Mouse (Mus musculus) neural tube, embryonic 11.5 days (tissue): ENCODE measurements around the gene Ccm2. TPM values are rescaled to one million over a fixed set of nuclear protein-coding genes. Genes with fewer than 3 reads are reported as not detected.
A peak's percentile ranks its signal among the peaks of the same experiment; 100 is the strongest.

ENCODE experiments used
- ATAC-seq: fragments of 200-750 bp; cut with Nextera tagmentation; 2 replicates; pipeline ENCODE4 v1.8.0; 2017; ENCODE audit warnings: moderate number of reproducible peaks, mild to moderate bottlenecking, moderate TSS enrichment, moderate library complexity; ENCODE audit not compliant: insufficient read depth, low FRiP score, low TSS enrichment
- DNase-seq: peaks from one replicate; pipeline ENCODE4 v3.0.0-alpha.2; 2015; ENCODE audit warnings: low spot score
- H3K27ac ChIP-seq: fragments of 300-500 bp; sonication (generic); 2 replicates; pipeline ENCODE4 v1.5.1; 2014; ENCODE audit warnings: low read depth, mild to moderate bottlenecking, low read length
- H3K27me3 ChIP-seq: fragments of 300-500 bp; sonication (generic); 2 replicates; pipeline ENCODE4 v1.6.1; 2014; ENCODE audit warnings: mild to moderate bottlenecking, low read length, mixed read lengths; ENCODE audit not compliant: control insufficient read depth, insufficient read depth
- H3K36me3 ChIP-seq: fragments of 300-500 bp; sonication (generic); 2 replicates; pipeline ENCODE4 v1.6.1; 2014; ENCODE audit warnings: mild to moderate bottlenecking, low read length, moderate library complexity, mixed read lengths; ENCODE audit not compliant: control insufficient read depth, insufficient read depth
- H3K4me1 ChIP-seq: fragments of 300-500 bp; sonication (generic); 2 replicates; pipeline ENCODE4 v1.6.1; 2014; ENCODE audit warnings: low read length, mixed read lengths; ENCODE audit not compliant: control insufficient read depth, insufficient read depth
- H3K4me2 ChIP-seq: fragments of 300-500 bp; sonication (generic); 2 replicates; pipeline ENCODE4 v1.6.1; 2014; ENCODE audit warnings: low read depth, mild to moderate bottlenecking, moderate library complexity
- H3K4me3 ChIP-seq: fragments of 300-500 bp; sonication (generic); 2 replicates; pipeline ENCODE4 v1.5.1; 2014; ENCODE audit warnings: low read depth, low read length
- H3K9ac ChIP-seq: fragments of 300-500 bp; sonication (generic); 2 replicates; pipeline ENCODE4 v1.6.1; 2014; ENCODE audit warnings: mild to moderate bottlenecking, low read length
- H3K9me3 ChIP-seq: fragments of 300-500 bp; sonication (generic); 2 replicates; pipeline ENCODE4 v1.6.1; 2016; ENCODE audit warnings: low read length; ENCODE audit not compliant: control insufficient read depth
- WGBS: fragments of 180-500 bp; shearing (Covaris S2); extraction: QIAGEN DNeasy Blood & Tissue Kit; methylation state at CpG from one replicate; pipeline ENCODE4 v1.1.7; 2014; 5-methylcytosine and 5-hydroxymethylcytosine counted together
- polyA plus RNA-seq: library from polyadenylated mRNA; unstranded; fragments of >200 nt; fragmentation: Nextera tagmentation; extraction: Ambion mirVana; gene quantifications from 2 replicates; pipeline ENCODE4 v1.2.1, GENCODE M21; 2014

Ccm2 gene
- 95.8 and 103 TPM in 2 replicates for polyA plus RNA-seq

DNA sequence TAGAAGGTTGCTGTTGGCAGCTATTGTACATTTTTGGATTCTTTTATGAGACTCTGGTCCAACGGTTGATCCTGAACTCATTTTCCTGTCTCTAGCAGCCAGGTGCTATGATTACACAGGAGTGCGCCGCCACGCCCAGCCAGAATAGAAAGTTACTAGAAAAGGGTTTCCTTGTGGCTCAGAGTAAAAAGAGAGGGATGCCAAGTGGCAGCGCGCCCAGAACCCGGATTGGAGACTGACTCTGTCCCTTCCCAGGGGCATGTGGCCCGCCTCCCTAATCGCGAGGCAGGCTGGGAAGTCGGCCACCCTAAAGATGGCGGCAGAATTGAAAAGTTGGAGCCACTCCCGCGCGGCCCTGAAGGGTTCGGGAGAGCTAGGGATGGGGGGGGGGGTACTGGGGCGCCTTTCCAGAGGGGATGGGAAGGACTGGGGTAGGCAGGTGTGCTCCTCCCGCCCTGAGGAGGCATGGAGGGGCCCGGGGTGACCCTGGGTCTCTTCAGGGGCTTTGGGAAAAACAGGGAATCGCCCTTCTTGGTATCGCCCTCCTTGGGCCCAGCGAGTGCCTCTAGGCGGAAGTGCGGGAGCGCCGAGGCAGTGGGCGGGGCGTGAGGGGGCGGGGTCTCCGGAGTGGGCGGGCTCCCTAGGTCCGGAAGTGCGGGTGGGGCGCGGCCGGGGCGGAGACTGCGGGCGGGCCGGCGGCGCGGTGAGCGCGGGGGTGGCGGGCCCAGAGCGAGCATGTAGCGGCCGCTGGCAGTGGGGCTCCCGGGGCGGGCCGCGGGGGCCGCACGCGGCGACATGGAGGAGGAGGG, at the start of gene Ccm2:
Gene Ccm2 (plus strand): TSS at position 683 of the 809 bp plus-strand sequence.
- Histone ChIP-seq H3K4me1 (peaks cover 9% of the 10 kb centered on the region), H3K4me2 (peak within 1 kb of the TSS; percentile 64), H3K27ac (peak within 1 kb of the TSS; percentile 96), H3K27me3 (no peaks in the 10 kb centered on the region), H3K9me3 (no peaks in the 10 kb centered on the region), H3K4me3 (peak within 1 kb of the TSS; percentile 88), H3K36me3 (no peaks in the 10 kb centered on the region), H3K9ac (peak within 1 kb of the TSS; percentile 82)
- WGBS = under 1% methylated on average over 28 of the region's 57 CpGs
- DNase-seq = peak; percentile 96
- ATAC-seq = peak; percentile 95

DNA sequence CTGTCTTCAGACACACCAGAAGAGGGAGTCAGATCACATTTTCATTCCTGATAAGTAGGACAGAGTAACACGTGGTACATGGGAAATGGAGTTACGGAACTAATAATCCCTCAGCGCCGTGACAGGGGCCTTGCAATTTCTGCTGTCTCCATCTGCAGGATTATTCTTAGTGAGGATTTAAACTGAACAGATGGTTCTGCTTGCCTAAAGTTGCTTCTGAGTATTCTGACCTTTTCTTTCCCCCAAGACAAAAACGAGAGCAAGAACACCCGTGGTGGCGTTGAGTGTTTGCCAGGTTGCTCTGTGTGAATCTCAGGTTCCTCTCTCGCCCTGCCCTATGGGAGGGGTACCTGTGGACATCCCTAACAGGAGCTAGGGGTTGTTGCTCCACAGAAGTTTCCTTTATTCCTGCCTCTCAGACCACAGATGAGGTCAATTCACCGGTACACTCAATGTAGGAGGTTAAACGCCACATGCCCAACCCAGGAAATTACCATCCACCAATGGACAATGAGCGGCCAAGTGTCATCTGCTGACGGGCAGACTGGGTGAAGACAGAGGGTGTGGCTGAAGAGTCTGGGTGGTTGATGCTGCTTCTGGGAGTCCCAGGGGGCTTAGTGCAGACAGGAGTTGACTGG, 49.3 kb upstream of the Ccm2 start:
- DNase-seq = no peak
- 85% methylated on average over 12 of the region's 12 CpGs for WGBS
- ATAC-seq = no peak
- Histone ChIP-seq H3K9ac (no peak overlapping the region), H3K4me2 (no peak overlapping the region), H3K9me3 (no peaks in the 10 kb centered on the region), H3K4me1 (no peaks in the 10 kb centered on the region), H3K36me3 (no peaks in the 10 kb centered on the region), H3K27ac (no peak overlapping the region), H3K4me3 (no peak overlapping the region), H3K27me3 (no peaks in the 10 kb centered on the region)

DNA sequence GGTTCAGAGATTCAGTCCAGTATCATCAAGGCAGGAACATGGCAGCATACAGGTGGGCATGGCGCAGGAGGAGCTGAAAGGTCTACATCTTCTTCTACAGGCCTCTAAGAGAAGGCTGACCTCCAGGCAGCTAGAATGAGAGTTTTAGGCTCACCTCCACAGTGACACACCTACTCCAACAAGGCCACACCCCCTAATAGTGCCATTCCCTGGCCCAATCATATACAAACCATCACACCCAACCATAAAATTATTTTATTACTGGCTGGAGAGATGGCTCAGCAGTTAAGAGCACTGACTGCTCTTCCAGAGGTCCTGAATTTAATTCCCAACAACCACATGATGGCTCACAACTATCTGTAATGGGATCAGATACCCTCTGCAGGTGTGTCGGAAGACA, 44.2 kb upstream of the Ccm2 start:
- DNase-seq = no peak
- Histone ChIP-seq H3K9ac (no peak overlapping the region), H3K4me1 (no peaks in the 10 kb centered on the region), H3K27me3 (no peaks in the 10 kb centered on the region), H3K36me3 (no peaks in the 10 kb centered on the region), H3K4me2 (no peak overlapping the region), H3K27ac (no peak overlapping the region), H3K9me3 (no peaks in the 10 kb centered on the region), H3K4me3 (no peak overlapping the region)
- WGBS = 100% methylated on average over 2 of the region's 2 CpGs
- ATAC-seq = no peak

DNA sequence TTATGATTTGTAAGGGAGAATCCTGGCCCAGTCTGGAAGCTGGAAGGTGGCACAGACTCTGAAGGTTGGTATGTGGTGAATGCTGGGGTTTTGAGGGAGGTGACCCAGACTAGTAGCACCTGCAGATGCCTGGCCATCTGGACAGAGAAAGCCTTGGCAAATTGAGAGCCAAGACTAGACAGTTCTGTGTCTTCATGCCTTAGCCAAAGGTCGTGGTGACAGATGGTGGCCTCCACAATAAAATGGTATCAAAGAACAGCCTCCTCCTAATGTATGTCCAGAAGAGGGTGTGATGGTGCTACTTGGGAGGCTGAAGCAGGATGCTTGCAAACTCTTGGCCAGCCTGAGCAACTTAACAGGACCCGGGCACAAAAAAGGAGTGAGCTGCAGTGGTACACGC, 42.5 kb upstream of the Ccm2 start:
- no peak overlapping the region for H3K9ac ChIP-seq
- DNase-seq (no peak), ATAC-seq (no peak)
- no peak overlapping the region for H3K4me3 ChIP-seq
- H3K27me3 ChIP-seq = no peaks in the 10 kb centered on the region
- no peaks in the 10 kb centered on the region for H3K4me1 ChIP-seq
- no peaks in the 10 kb centered on the region for H3K9me3 ChIP-seq
- H3K36me3 ChIP-seq = no peaks in the 10 kb centered on the region
- no peak overlapping the region for H3K4me2 ChIP-seq
- WGBS = 84% methylated on average over 3 of the region's 3 CpGs
- H3K27ac ChIP-seq = no peak overlapping the region

DNA sequence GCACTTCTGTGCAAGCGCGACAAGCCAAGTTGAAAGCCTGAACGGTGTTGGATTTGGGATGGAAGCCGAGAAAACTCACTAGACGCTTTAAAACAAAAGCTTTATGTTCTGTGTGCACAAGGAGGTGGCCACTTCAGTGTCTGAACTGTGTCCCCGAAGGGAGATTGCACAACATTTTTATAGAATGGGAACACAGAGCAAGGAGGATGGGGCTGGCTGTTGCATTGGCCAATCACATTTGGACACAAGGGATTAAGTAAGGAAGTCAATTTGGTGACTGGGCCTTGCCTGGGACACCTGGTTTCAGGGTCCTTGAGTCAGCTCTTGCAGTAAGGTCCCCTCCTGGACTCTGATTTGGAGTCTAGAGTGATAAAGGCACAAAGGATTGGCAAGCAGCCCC, 42.0 kb upstream of the Ccm2 start:
- no peak overlapping the region for H3K4me2 ChIP-seq
- WGBS = 81% methylated on average over 6 of the region's 6 CpGs
- no peak for ATAC-seq

DNA sequence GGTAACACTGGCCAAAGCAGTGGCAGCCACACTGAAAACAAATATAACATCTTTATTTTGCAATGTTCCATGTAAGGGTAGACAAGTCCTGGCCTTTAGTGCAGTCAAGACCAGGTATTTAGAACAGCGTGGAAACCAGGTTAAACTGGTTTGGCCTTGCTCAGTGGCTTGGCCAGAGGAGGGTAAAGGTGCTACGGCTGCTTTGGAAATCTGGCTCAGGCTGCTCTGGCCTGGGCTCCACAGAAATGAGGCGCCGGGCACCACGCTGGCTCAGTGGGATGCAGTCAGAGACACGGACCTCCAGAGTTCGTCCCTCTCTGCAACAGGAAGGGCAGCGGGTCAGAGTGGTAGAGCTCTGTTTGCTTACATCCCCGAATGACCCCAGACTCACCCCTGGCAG, 40.2 kb upstream of the Ccm2 start:
- no peak for ATAC-seq

More for the DNA sequence above, 42.0 kb upstream of the Ccm2 start:
- DNase-seq = no peak
- no peak overlapping the region for H3K27ac ChIP-seq
- H3K27me3 ChIP-seq = no peaks in the 10 kb centered on the region
- H3K4me3 ChIP-seq = no peak overlapping the region
- H3K4me1 ChIP-seq = no peaks in the 10 kb centered on the region
- no peak overlapping the region for H3K9ac ChIP-seq
- no peaks in the 10 kb centered on the region for H3K36me3 ChIP-seq
- no peaks in the 10 kb centered on the region for H3K9me3 ChIP-seq

DNA sequence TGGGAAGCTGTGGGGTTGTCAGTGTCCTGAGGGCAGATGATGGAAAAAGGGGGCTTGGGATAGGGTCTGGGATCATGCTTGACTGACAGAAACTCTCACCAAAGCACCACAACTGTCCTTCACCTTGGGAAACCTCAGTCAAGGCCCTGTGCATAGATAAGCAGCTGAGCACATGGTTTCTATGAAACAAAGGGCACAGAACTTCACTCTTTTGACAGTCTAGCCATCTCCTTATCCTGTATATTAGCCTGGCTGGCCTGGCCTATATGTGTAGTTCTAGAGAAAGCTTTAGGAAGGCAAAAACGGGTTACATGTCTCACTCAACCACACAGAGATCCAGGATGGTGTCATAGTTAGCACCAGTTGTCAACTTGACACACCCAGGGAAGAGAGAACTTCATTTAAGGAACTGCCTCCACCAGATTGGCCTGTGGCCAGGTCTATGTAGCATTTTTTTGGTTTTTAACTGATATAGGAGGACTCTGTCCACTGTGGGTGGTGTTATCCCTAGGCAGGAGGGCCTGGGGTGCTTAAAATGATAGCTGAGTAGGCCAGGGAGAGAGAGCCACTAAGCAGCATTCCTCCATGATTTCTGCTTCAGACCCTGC, 38.3 kb upstream of the Ccm2 start:
- H3K9me3 ChIP-seq = no peaks in the 10 kb centered on the region
- H3K36me3 ChIP-seq = no peaks in the 10 kb centered on the region
- H3K9ac ChIP-seq = no peak overlapping the region
- WGBS = 59% methylated on average over 1 of the region's 1 CpGs
- H3K27me3 ChIP-seq = no peaks in the 10 kb centered on the region
- no peaks in the 10 kb centered on the region for H3K4me1 ChIP-seq
- H3K4me3 ChIP-seq = no peak overlapping the region
- H3K4me2 ChIP-seq = no peak overlapping the region
- DNase-seq (no peak), ATAC-seq (no peak)
- H3K27ac ChIP-seq = no peak overlapping the region

More for the DNA sequence above, 40.2 kb upstream of the Ccm2 start:
- Histone ChIP-seq H3K36me3 (no peaks in the 10 kb centered on the region), H3K9me3 (no peaks in the 10 kb centered on the region), H3K4me2 (no peak overlapping the region), H3K27me3 (no peaks in the 10 kb centered on the region), H3K27ac (no peak overlapping the region), H3K4me3 (no peak overlapping the region), H3K9ac (no peak overlapping the region), H3K4me1 (no peaks in the 10 kb centered on the region)
- DNase-seq = no peak
- WGBS = 83% methylated on average over 9 of the region's 9 CpGs

DNA sequence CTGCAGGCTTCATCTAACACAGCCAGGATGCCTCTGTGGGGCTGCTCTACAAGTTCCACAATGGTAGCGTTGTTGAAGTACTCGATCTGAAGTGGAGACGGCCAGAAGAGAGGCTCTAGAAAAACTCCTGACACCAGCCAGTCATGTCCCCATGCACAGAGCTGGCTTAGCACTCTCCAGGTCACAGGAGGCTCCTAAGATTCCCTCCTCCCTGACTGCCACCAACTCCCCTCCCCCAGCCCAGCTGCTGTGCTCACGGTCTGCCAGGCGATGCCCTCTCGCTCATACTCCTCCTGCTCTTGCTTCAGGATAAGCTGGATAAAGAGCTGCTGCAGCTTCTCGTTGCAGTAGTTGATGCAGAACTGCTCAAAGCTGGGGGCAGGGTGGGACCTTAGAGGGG, 31.9 kb upstream of the Ccm2 start:
- H3K4me3 ChIP-seq = no peak overlapping the region
- no peak overlapping the region for H3K27ac ChIP-seq
- ATAC-seq = no peak
- H3K9me3 ChIP-seq = no peaks in the 10 kb centered on the region
- WGBS = 53% methylated on average over 7 of the region's 7 CpGs
- H3K4me1 ChIP-seq = no peaks in the 10 kb centered on the region
- no peak overlapping the region for H3K9ac ChIP-seq
- no peaks in the 10 kb centered on the region for H3K36me3 ChIP-seq
- DNase-seq = no peak
- H3K4me2 ChIP-seq = no peak overlapping the region
- H3K27me3 ChIP-seq = no peaks in the 10 kb centered on the region
